Mouse (Mus musculus) heart, embryonic 11.5 days (tissue): ENCODE measurements around the gene Bloc1s3. TPM values are rescaled to one million over a fixed set of nuclear protein-coding genes. Genes with fewer than 3 reads are reported as not detected.
A peak's percentile ranks its signal among the peaks of the same experiment; 100 is the strongest.

Experiments
- ATAC-seq: fragments of 200-750 bp; cut with Nextera tagmentation; replicated peaks from 2 replicates; pipeline ENCODE4 v1.8.0; 2017; ENCODE audit warnings: moderate library complexity; ENCODE audit not compliant: insufficient number of reproducible peaks, low FRiP score, low TSS enrichment
- H3K27ac ChIP-seq: fragments of 300-500 bp; sonication (generic); 2 replicates; pipeline ENCODE4 v1.5.1; 2014; ENCODE audit warnings: mild to moderate bottlenecking, low read depth, low read length
- H3K27me3 ChIP-seq: fragments of 300-500 bp; sonication (generic); 2 replicates; pipeline ENCODE4 v1.6.1; 2014; ENCODE audit warnings: mild to moderate bottlenecking, low read length, mixed read lengths; ENCODE audit not compliant: control insufficient read depth, insufficient read depth
- H3K36me3 ChIP-seq: fragments of 300-500 bp; sonication (generic); 2 replicates; pipeline ENCODE4 v1.6.1; 2014; ENCODE audit warnings: mild to moderate bottlenecking, low read length, moderate library complexity, mixed read lengths; ENCODE audit not compliant: control insufficient read depth, insufficient read depth
- H3K4me1 ChIP-seq: fragments of 300-500 bp; sonication (generic); 2 replicates; pipeline ENCODE4 v1.6.1; 2014; ENCODE audit warnings: low read length; ENCODE audit not compliant: control insufficient read depth, insufficient read depth
- H3K4me2 ChIP-seq: fragments of 300-500 bp; sonication (generic); 2 replicates; pipeline ENCODE4 v1.6.1; 2014; ENCODE audit warnings: mild to moderate bottlenecking, moderate library complexity
- H3K4me3 ChIP-seq: fragments of 300-500 bp; sonication (generic); 2 replicates; pipeline ENCODE4 v1.5.1; 2014; ENCODE audit warnings: low read depth, low read length
- H3K9ac ChIP-seq: fragments of 300-500 bp; sonication (generic); 2 replicates; pipeline ENCODE4 v1.6.1; 2014; ENCODE audit warnings: mild to moderate bottlenecking, low read depth, low read length, moderate library complexity
- H3K9me3 ChIP-seq: fragments of 300-500 bp; sonication (generic); replicated peaks from 2 replicates; pipeline ENCODE4 v1.6.1; 2016; ENCODE audit warnings: low read length; ENCODE audit not compliant: control insufficient read depth
- WGBS: fragments of 180-500 bp; shearing (Covaris S2); extraction: QIAGEN DNeasy Blood & Tissue Kit; methylation state at CpG from one replicate; pipeline ENCODE4 v1.1.7; 2014; ENCODE audit not compliant: insufficient replicate concordance; 5-methylcytosine and 5-hydroxymethylcytosine counted together
- polyA plus RNA-seq: library from polyadenylated mRNA; unstranded; fragments of >200 nt; fragmentation: Nextera tagmentation; extraction: Ambion mirVana; gene quantifications from 2 replicates; pipeline ENCODE4 v1.2.1, GENCODE M21; 2014

The Bloc1s3 gene
- polyA plus RNA-seq, 1 experiment from 2014 or later: 1.2 TPM

DNA sequence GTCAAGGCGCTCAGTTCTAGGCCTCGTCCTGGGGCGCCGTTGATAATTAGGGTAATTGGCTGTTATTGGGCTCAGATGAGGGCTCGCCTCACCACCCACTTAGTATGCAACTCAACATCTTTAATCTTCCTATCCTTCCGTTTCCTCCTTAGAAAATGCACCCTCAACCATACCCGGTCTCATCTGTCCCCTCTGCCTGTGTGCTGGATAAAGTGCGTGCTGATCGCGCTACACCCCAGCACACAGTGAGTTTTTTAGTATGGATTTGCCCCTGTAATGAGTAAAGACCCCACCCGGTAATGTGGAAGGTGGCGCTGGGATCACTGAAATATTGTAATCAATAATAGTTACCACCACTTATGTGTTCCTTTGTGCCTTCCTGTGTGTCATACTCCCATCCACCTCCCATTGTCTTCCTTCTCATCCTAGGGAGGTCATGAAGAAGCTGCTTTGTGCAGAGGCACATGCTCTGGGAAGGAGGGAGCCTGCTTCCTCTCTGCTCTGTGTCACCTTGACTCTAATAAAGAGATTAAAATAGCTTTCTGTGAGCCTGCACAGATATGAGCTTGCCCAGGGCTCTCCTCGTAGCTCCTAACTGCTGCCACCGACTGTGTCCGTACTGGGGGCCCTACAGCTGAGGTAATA, 879 bp upstream of the Bloc1s3 start:
- H3K27me3 ChIP-seq: no peaks in the 10 kb centered on the region
- peak overlapping the region; percentile 94 for H3K9ac ChIP-seq
- H3K4me2 ChIP-seq: peak overlapping the region; percentile 99
- no peaks in the 10 kb centered on the region for H3K9me3 ChIP-seq
- WGBS: 5% methylated on average over 15 of the region's 15 CpGs
- no peak for ATAC-seq
- peak overlapping the region; percentile 83 for H3K4me3 ChIP-seq
- peaks cover 7% of the 10 kb centered on the region; the same call in 1 of the 2 replicates for H3K4me1 ChIP-seq
- peak overlapping the region; percentile 89 for H3K27ac ChIP-seq
- 0 out of 2 replicates have a peak, but pooled peaks cover 3% of the 10 kb centered on the region for H3K36me3 ChIP-seq

DNA sequence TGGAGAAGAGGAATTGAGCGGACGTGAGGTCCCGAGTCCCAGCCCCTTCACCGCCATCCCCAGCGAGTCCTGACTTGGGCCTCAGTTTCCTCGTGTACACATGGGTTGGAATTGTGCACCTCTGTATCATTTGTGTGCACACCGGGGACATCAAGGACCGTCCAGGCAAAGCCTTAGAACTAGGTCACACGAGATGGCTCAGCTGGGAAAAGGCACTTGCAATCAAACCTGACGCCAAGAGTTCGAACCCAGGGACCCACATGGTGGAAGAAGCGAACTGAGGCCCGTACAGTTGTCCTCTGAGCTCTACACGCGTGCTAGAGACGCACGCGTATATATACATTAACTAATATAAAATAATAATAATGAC, 570 bp downstream of the Bloc1s3 start:
- peak overlapping the region; percentile 6; the same call in 1 of the 2 replicates for H3K27ac ChIP-seq
- H3K9ac ChIP-seq: peak overlapping the region; percentile 94
- peak overlapping the region; percentile 99 for H3K4me2 ChIP-seq
- WGBS: 4% methylated on average over 18 of the region's 18 CpGs
- peaks cover 7% of the 10 kb centered on the region; the same call in 1 of the 2 replicates for H3K4me1 ChIP-seq
- H3K36me3 ChIP-seq: 0 out of 2 replicates have a peak, but pooled peaks cover 3% of the 10 kb centered on the region
- no peaks in the 10 kb centered on the region for H3K9me3 ChIP-seq
- peak overlapping the region; percentile 83 for H3K4me3 ChIP-seq
- no peaks in the 10 kb centered on the region for H3K27me3 ChIP-seq
- no peak for ATAC-seq

DNA sequence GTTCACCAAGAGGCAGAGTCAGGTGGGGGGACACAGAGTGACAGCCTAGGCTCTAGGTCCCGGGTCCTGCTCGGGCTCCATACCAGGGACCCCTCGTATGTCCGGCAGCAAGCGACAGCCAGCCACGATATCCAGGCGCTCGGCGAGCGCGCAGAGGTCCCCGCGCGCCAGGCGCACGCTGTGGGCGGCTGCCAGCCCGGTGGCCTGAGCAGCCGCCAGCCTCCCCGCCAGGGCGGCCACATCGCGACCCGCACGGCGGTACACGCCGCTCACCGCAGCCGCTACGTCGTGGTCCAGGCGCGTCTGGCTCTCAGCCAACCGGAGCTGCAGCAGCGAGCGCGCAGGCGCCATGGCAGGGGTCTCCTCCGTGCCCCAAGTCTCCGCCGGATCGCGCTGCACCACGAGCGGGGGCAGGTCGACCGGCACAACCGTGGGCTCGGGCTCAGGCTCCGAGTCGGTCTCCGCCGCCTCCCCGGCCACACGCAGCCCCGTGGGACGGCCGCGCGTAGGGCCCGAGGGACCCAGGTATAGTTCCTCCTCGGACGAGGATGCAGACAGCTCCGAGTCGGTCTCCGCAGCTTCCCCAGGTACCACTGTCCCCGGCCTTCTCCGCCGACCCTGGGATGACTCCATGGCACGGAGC, 1.1 kb downstream of the Bloc1s3 start:
- Histone ChIP-seq H3K36me3 (0 out of 2 replicates have a peak, but pooled peaks cover 3% of the 10 kb centered on the region), H3K9ac (peak overlapping the region; percentile 94), H3K27ac (0 out of 2 replicates have a peak overlapping the region, but pooled peaks have one; percentile 6), H3K4me1 (peaks cover 7% of the 10 kb centered on the region; the same call in 1 of the 2 replicates), H3K9me3 (no peaks in the 10 kb centered on the region), H3K27me3 (no peaks in the 10 kb centered on the region), H3K4me3 (peak overlapping the region; percentile 83), H3K4me2 (peak overlapping the region; percentile 99)
- under 1% methylated on average over 71 of the region's 71 CpGs for WGBS
- 0 out of 2 replicates have a peak, but pooled peaks have one; percentile 3 for ATAC-seq

DNA sequence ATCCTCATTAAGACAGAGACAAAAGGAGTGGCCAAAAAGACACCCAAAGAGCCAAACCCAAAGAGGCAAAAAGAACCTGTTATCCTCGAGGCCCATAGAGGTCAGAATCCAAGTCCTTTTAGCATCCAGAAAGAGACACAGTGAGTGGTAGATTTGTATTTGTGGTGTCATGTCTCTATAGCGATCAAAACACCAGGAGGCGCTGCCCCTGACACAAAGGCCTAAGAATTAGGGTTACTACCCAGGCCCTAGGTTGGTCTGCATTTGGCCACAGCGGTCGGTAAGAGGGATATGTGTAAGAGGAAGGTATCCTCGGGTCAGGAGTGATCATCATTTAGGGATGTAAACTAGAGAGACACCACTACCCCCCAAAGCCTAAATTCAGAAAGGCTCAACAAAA, 1.8 kb downstream of the Bloc1s3 start:
- no peak for ATAC-seq
- 36% methylated on average over 6 of the region's 6 CpGs for WGBS
- no peak overlapping the region for H3K27ac ChIP-seq
- no peak overlapping the region for H3K9ac ChIP-seq
- H3K4me3 ChIP-seq: no peak overlapping the region
- no peaks in the 10 kb centered on the region for H3K27me3 ChIP-seq
- H3K4me1 ChIP-seq: peaks cover 7% of the 10 kb centered on the region; the same call in 1 of the 2 replicates
- H3K4me2 ChIP-seq: peak overlapping the region; percentile 99
- no peaks in the 10 kb centered on the region for H3K9me3 ChIP-seq
- H3K36me3 ChIP-seq: 0 out of 2 replicates have a peak, but pooled peaks cover 2% of the 10 kb centered on the region

DNA sequence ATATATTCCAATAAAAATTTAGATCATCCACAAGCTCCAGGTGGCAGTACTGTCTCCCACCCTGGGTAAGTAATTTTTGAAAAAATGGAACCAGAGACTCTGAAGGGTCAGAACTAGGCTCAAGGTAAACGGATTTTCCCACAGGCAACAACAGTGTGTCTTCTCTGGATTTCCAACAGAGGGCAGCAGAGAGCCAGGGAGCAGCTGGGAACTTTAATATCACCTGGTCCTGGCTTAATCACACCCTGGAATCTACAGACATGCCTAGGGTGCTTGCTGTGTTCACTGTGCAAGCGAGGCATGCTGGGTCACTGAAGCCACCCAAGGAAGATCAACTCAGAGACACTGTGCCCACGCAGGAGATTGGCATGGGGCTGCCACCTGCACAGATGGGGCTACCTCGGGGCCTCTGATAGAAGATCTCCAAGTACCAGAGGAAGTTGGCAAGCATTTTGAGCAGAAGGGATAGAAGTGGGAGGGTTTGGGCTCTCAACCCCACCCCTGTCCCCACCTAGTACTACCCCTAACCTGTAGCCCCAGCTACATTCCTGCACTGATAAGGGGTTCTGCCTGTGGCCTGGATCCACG, 4.6 kb downstream of the Bloc1s3 start:
- no peak overlapping the region for H3K4me3 ChIP-seq
- no peaks in the 10 kb centered on the region for H3K9me3 ChIP-seq
- WGBS: 33% methylated on average over 5 of the region's 5 CpGs
- H3K4me2 ChIP-seq: no peak overlapping the region
- ATAC-seq: no peak
- no peaks in the 10 kb centered on the region for H3K27me3 ChIP-seq
- H3K9ac ChIP-seq: no peak overlapping the region
- H3K36me3 ChIP-seq: no peaks in the 10 kb centered on the region
- no peaks in the 10 kb centered on the region; the same call in 1 of the 2 replicates for H3K4me1 ChIP-seq
- no peak overlapping the region for H3K27ac ChIP-seq

- no peak for ATAC-seq
- H3K4me2 ChIP-seq: no peak overlapping the region
- no peaks in the 10 kb centered on the region for H3K36me3 ChIP-seq
- no peak overlapping the region for H3K27ac ChIP-seq
- H3K9me3 ChIP-seq: no peaks in the 10 kb centered on the region
- WGBS: 78% methylated on average over 4 of the region's 4 CpGs
- H3K4me1 ChIP-seq: no peaks in the 10 kb centered on the region
- H3K9ac ChIP-seq: no peak overlapping the region
- H3K4me3 ChIP-seq: no peak overlapping the region
- H3K27me3 ChIP-seq: no peaks in the 10 kb centered on the region
These were observed 6.5 kb downstream of the Bloc1s3 start for GRCm38 (mm10) chr7:19501658-19502057.

- no peak overlapping the region for H3K4me3 ChIP-seq
- H3K9me3 ChIP-seq: no peaks in the 10 kb centered on the region
- no peaks in the 10 kb centered on the region for H3K36me3 ChIP-seq
- ATAC-seq: no peak
- H3K27me3 ChIP-seq: no peaks in the 10 kb centered on the region
- 64% methylated on average over 12 of the region's 12 CpGs for WGBS
- no peaks in the 10 kb centered on the region for H3K4me1 ChIP-seq
- H3K4me2 ChIP-seq: no peak overlapping the region
- H3K27ac ChIP-seq: no peak overlapping the region
- no peak overlapping the region for H3K9ac ChIP-seq
These were observed 7.5 kb downstream of the Bloc1s3 start for GRCm38 (mm10) chr7:19500420-19501363.

DNA sequence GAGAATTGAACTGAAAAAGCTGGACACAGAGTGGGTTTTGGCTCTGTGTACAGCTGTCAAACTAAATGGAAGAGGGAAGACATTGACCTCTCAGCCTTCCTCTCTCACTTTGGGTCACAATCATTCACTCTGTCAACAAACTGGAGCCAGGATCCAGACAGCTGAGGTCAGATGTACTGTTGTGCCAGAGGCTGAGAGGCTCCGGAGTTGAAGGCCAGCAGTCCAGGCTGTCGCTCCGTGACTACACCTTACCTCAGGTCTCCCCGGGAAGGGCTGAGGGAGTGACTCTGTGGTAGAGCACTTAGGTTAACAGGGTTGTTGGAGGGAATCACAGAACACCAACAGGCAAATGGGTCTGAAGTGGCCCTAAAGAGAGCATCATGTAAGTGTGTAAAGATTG, 9.8 kb downstream of the Bloc1s3 start:
- Histone ChIP-seq H3K27me3 (peaks cover 3% of the 10 kb centered on the region; the same call in 1 of the 2 replicates), H3K4me2 (no peak overlapping the region), H3K4me1 (no peaks in the 10 kb centered on the region), H3K27ac (no peak overlapping the region), H3K9ac (no peak overlapping the region), H3K4me3 (no peak overlapping the region), H3K36me3 (no peaks in the 10 kb centered on the region), H3K9me3 (no peaks in the 10 kb centered on the region)
- ATAC-seq: no peak
- WGBS: 60% methylated on average over 4 of the region's 4 CpGs
